Comparison of ENCODE assay signal across 8 mouse cellular contexts in genomic region chr15:25414747-25415119, GRCm38 (mm10). TPM values are rescaled to one million over a fixed set of nuclear protein-coding genes. Genes with fewer than 3 reads are reported as not detected.
DNase-seq lines count a peak whose midpoint lies in the region; ATAC-seq and TF ChIP-seq lines count a peak whose summit lies in the region.

No protein-coding gene starts in this region.

- ATAC-seq in granulocyte monocyte progenitor cell, adult 5-6 weeks (replicated peaks; ENCODE audit: poor library complexity, severe bottlenecking), result peak; percentile 63
- ATAC-seq in intestine, postnatal 0 days, result peak; percentile 54; the same call in 1 of the 2 replicates
- ATAC-seq in midbrain, embryonic 11.5 days (ENCODE audit: low FRiP score), result peak; percentile 14
- ATAC-seq in erythroid progenitor cell, adult 5-6 weeks (replicated peaks; ENCODE audit: low FRiP score, poor library complexity, severe bottlenecking), result no peak

- H3K9ac ChIP-seq in intestine, postnatal 0 days (ENCODE audit: low read depth, low read length), result no peak overlapping the region
- H3K9ac ChIP-seq in midbrain, embryonic 11.5 days (ENCODE audit: low read length), result peak overlapping the region; percentile 99

- no peak overlapping the region for H3K27ac ChIP-seq in intestine, postnatal 0 days (ENCODE audit: low read depth, low read length)
- H3K27ac ChIP-seq in midbrain, embryonic 11.5 days (ENCODE audit: low read depth, low read length), result peak overlapping the region; percentile 98

- peak overlapping the region; percentile 65 for H3K4me3 ChIP-seq in intestine, postnatal 0 days (ENCODE audit: low read depth, low read length)
- H3K4me3 ChIP-seq in midbrain, embryonic 11.5 days (ENCODE audit: low read depth, low read length), result peak overlapping the region; percentile 97

- H3K4me2 ChIP-seq in intestine, postnatal 0 days (replicated peaks; ENCODE audit: low read depth), result peak overlapping the region; percentile 86
- H3K4me2 ChIP-seq in midbrain, embryonic 11.5 days, result peak overlapping the region; percentile 79

- H3K9me3 ChIP-seq in intestine, postnatal 0 days (ENCODE audit: control insufficient read depth), result no peaks in the 10 kb centered on the region
- no peaks in the 10 kb centered on the region for H3K9me3 ChIP-seq in midbrain, embryonic 11.5 days (ENCODE audit: control insufficient read depth, low read length)

- WGBS in intestine, postnatal 0 days, result under 1% methylated on average over 14 of the region's 14 CpGs
- under 1% methylated on average over 14 of the region's 14 CpGs for WGBS in midbrain, embryonic 11.5 days

- TF ChIP-seq CTCF in intestine, postnatal 0 days (IDR thresholded peaks at IDR 0.05; ENCODE audit: low read depth), result peak; percentile 94

- peak; percentile 71 to 77 for DNase-seq in adrenal gland, adult 18-20 months (ENCODE audit: low spot score in 2 of 2)
- DNase-seq in embryo, embryonic 11 days, result peak; percentile 94
- DNase-seq in left cerebral cortex, postnatal 4 days, result peak; percentile 93
- DNase-seq in midbrain, embryonic 11.5 days (ENCODE audit: low spot score, missing footprints), result peak; percentile 99
- DNase-seq in skeletal muscle tissue, adult 2 months (ENCODE audit: low read depth, low spot score), result peak; percentile 46

- H3K36me3 ChIP-seq in intestine, postnatal 0 days (ENCODE audit: control insufficient read depth, insufficient read depth), result no peaks in the 10 kb centered on the region
- no peaks in the 10 kb centered on the region for H3K36me3 ChIP-seq in midbrain, embryonic 11.5 days (ENCODE audit: control insufficient read depth, insufficient read depth, low read length)

- no peaks in the 10 kb centered on the region for H3K4me1 ChIP-seq in intestine, postnatal 0 days (replicated peaks; ENCODE audit: control insufficient read depth, insufficient read depth, low read length)
- H3K4me1 ChIP-seq in midbrain, embryonic 11.5 days (ENCODE audit: control insufficient read depth, insufficient read depth, low read length), result peaks cover 29% of the 10 kb centered on the region

- peaks cover 9% of the 10 kb centered on the region; the same call in 1 of the 2 replicates for H3K27me3 ChIP-seq in intestine, postnatal 0 days (replicated peaks; ENCODE audit: control insufficient read depth, insufficient read depth, low read length)
- H3K27me3 ChIP-seq in midbrain, embryonic 11.5 days (ENCODE audit: control insufficient read depth, insufficient read depth, low read length), result no peaks in the 10 kb centered on the region

- intact Hi-C loops in left cerebral cortex, postnatal 4 days (cut with DNase I), result loop anchor here (2.0 to 10.0 kb wide), 5 partner anchors 52 to 816 kb away; no protein-coding TSS in a partner anchor

RNA-seq across cellular contexts. Expression of gene Basp1, which starts 1.2 kb away (rescaled TPM):
- total RNA-seq in adrenal gland, adult 18-20 months (2021), result 1 to 10 TPM; 4.5 to 5.9 TPM
- total RNA-seq in granulocyte monocyte progenitor cell, adult 5-6 weeks (2014; fragmentation: Nextera tagmentation), result 0.39 and 2.7 TPM in 2 replicates
- total RNA-seq in granulocyte monocyte progenitor cell, adult 5-6 weeks (2017), result 2.7 and 5.2 TPM in 2 replicates
- polyA plus RNA-seq in intestine, postnatal 0 days (2015; fragmentation: Nextera tagmentation; extraction: Ambion mirVana), result 13.9 and 14.1 TPM in 2 replicates
- total RNA-seq in left cerebral cortex, postnatal 4 days (2021), result 1,000 to 10,000 TPM; 1,424 to 1,444 TPM
- polyA plus RNA-seq in midbrain, embryonic 11.5 days (2014; fragmentation: Nextera tagmentation; extraction: Ambion mirVana), result 186 and 217 TPM in 2 replicates
- 2.2 TPM in 1 of 2 replicates, not detected in the other for total RNA-seq in erythroid progenitor cell, adult 5-6 weeks (2015; ENCODE audit: low replicate concordance)
- total RNA-seq in erythroid progenitor cell, adult 5-6 weeks (2017; ENCODE audit: low replicate concordance), result 2.1 TPM in 1 of 2 replicates, not detected in the other

Comparison
In these comparisons a context has a peak if more than half of its experiments do, and no peak if none do; other contexts are left out.
1. DNase-seq: peak in every context shown above with its lines; median percentile 99 in midbrain, embryonic 11.5 days; 94 in embryo, embryonic 11 days; 93 in left cerebral cortex, postnatal 4 days; 74 in adrenal gland, adult 18-20 months; 46 in skeletal muscle tissue, adult 2 months.
2. RNA of gene Basp1, which starts 1.2 kb away (total RNA-seq): 1,424 to 1,444 TPM in left cerebral cortex, postnatal 4 days; 4.5 to 5.9 TPM in adrenal gland, adult 18-20 months, 0.39 to 5.2 TPM in granulocyte monocyte progenitor cell, adult 5-6 weeks and 2.1 to 2.2 TPM in erythroid progenitor cell, adult 5-6 weeks; every median in the first group is over 100 times any median in the second.